Mouse (Mus musculus) ES-Bruce4 (cell line): ENCODE data around the gene Tecpr2. TPM values are rescaled to one million over a fixed set of nuclear protein-coding genes. Genes with fewer than 3 reads are reported as not detected.
A peak's percentile ranks its signal among the peaks of the same experiment; 100 is the strongest.

Source experiments
- H3K27ac ChIP-seq: 2 replicates; pipeline ENCODE4 v1.5.1; 2012; ENCODE audit warnings: low read length, inconsistent platforms; ENCODE audit not compliant: insufficient read depth
- H3K27me3 ChIP-seq: 2 replicates; pipeline ENCODE4 v1.6.1; 2012; ENCODE audit warnings: mild to moderate bottlenecking, low read length, inconsistent platforms; ENCODE audit not compliant: control insufficient read depth, poor library complexity, insufficient read depth, severe bottlenecking
- H3K36me3 ChIP-seq: 2 replicates; pipeline ENCODE4 v1.6.1; 2012; ENCODE audit warnings: inconsistent platforms, mild to moderate bottlenecking, low read length, moderate library complexity; ENCODE audit not compliant: control insufficient read depth, poor library complexity, insufficient read depth, severe bottlenecking
- H3K4me1 ChIP-seq: one replicate; pipeline ENCODE4 v1.8.1; 2011; ENCODE audit warnings: low read length; ENCODE audit not compliant: control insufficient read depth, insufficient read depth
- H3K4me3 ChIP-seq: 2 replicates; pipeline ENCODE4 v1.5.1; 2011; ENCODE audit warnings: low read depth, mild to moderate bottlenecking, low read length
- H3K9ac ChIP-seq: 2 replicates; pipeline ENCODE4 v1.6.1; 2012; ENCODE audit warnings: low read depth, mild to moderate bottlenecking, inconsistent platforms; ENCODE audit not compliant: poor library complexity, severe bottlenecking
- H3K9me3 ChIP-seq: replicated peaks from 2 replicates; pipeline ENCODE4 v1.6.1; 2012; ENCODE audit warnings: mild to moderate bottlenecking, low read length, inconsistent platforms; ENCODE audit not compliant: control insufficient read depth, poor library complexity, insufficient read depth, severe bottlenecking
- CTCF ChIP-seq: IDR thresholded peaks from one replicate; pipeline ENCODE4 v1.8.1; 2011; ENCODE audit warnings: low read depth, low read length
- EP300 ChIP-seq: IDR thresholded peaks from 2 replicates; pipeline ENCODE4 v1.6.1; 2011; ENCODE audit warnings: low read depth, low read length; ENCODE audit not compliant: insufficient read depth
- POLR2A ChIP-seq: IDR thresholded peaks from one replicate; pipeline ENCODE4 v1.8.1; 2011; ENCODE audit warnings: low read length; ENCODE audit not compliant: insufficient read depth
- polyA plus RNA-seq: library from polyadenylated mRNA; stranded (reverse); fragments of >200 nt; gene quantifications from 2 replicates; pipeline ENCODE4 v1.2.4, GENCODE M21; 2011; ENCODE audit warnings: low read depth; ENCODE audit not compliant: missing spikeins, insufficient read depth, insufficient read length

The Tecpr2 gene
- polyA plus RNA-seq, 1 experiment, result 7.3 TPM

DNA sequence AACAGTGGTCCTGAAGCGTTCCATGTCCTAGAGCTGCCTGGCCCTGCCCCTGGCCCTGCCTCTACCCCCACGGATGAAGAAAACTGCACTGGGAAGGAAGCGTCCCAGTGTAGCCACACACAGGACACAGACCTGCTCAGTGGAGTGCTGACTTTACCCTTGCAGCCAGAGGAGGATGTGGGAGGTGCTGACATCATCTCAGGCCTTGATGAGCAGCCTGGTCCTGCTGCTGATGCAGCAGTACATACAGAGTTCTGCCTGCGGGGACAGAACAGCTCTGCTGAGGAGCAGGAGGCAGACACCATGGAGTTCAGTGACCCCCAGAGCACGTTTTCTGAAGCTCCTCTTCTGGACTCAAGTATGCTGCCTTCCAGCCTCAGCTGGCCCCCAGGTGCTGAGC is 43.8 kb downstream of the Tecpr2 start:
- no peak overlapping the region for H3K9ac ChIP-seq
- H3K4me1 ChIP-seq, result no peaks in the 10 kb centered on the region
- no peaks in the 10 kb centered on the region for H3K27me3 ChIP-seq
- H3K27ac ChIP-seq, result no peak overlapping the region
- TF ChIP-seq CTCF, result no peak
- TF ChIP-seq EP300, result no peak
- no peak for TF ChIP-seq POLR2A
- H3K9me3 ChIP-seq, result no peaks in the 10 kb centered on the region
- H3K36me3 ChIP-seq, result no peaks in the 10 kb centered on the region; the same call in 1 of the 2 replicates
- H3K4me3 ChIP-seq, result no peak overlapping the region

DNA sequence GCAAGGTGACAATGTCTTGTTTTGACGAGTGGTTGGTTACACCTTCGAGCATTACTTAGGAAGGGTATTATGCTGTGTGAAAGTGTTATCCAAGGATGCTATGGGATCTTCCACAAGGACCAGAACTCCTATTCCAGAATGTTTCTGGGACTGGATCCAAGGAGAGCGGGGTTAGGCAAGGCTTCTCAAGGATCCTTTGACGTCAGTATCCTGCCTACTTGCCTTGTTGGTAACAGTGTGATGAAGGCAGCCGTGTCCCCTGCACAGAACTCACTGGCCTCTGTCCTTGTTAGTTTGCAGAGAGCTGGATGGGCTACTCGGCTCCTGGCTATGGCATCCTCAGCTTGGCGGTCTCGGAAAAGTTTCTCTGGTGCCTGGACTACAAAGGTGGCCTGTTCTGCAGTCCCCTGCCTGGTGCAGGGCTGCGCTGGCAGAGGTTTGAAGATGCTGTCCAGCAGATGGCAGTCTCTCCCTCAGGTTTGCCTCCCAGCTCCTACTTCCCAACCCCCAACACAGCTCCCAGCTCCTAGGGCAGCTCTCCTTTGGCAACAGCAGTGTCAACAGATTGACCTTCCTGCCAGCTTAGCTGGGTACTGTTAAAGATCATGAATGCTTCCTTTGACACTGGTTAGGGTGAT is 47.0 kb downstream of the Tecpr2 start:
- no peak overlapping the region for H3K9ac ChIP-seq
- H3K27ac ChIP-seq, result no peak overlapping the region
- no peaks in the 10 kb centered on the region for H3K4me1 ChIP-seq
- no peaks in the 10 kb centered on the region for H3K27me3 ChIP-seq
- TF ChIP-seq CTCF (peak; percentile 94), POLR2A (no peak), EP300 (peak; percentile 38; the same call in 1 of the 2 replicates)
- no peak overlapping the region for H3K4me3 ChIP-seq
- H3K36me3 ChIP-seq, result no peaks in the 10 kb centered on the region; the same call in 1 of the 2 replicates
- H3K9me3 ChIP-seq, result no peaks in the 10 kb centered on the region

DNA sequence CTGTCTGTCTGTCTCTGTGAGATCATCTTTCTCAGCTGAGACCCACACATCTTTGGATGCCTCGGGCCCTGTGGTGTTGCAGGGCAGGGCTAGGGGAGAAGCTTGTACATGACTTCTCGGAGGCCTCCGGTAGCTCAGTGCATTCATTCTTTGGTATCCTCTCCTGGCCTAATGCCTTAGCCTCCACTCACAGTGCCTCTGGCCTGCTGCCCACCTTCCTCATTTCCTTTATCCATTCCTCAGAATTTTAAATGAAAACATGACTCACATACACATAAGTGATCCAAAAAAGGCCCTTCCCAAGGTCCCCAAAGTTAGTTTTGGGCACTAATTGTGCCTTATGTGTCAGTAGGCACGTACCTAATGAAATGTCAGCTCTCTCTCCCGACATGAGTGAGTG is 48.4 kb downstream of the Tecpr2 start:
- H3K4me3 ChIP-seq, result no peak overlapping the region
- H3K4me1 ChIP-seq, result no peaks in the 10 kb centered on the region
- H3K27me3 ChIP-seq, result no peaks in the 10 kb centered on the region
- no peaks in the 10 kb centered on the region; the same call in 1 of the 2 replicates for H3K36me3 ChIP-seq
- no peak for TF ChIP-seq CTCF
- TF ChIP-seq EP300, result no peak
- no peak for TF ChIP-seq POLR2A
- H3K9ac ChIP-seq, result no peak overlapping the region
- H3K9me3 ChIP-seq, result no peaks in the 10 kb centered on the region
- no peak overlapping the region for H3K27ac ChIP-seq

DNA sequence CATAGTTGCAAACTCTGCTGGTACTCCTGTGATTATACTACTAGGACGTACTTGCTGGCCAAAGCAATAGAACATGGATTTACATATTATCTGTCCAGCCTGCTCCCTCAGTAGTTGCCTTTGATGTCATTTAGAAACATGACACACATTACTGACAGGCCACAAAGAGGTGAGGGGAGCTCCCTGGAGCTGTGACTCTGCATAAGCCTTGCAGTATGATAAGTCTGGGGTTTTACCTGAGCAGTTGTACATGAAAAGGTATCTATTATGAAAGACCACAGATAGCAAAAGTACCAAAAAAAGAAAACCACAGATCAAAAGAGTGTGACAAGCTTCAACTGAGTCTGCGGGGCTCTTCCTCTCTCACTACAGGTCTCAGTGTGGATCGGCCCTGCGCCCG is 50.3 kb downstream of the Tecpr2 start:
- H3K4me3 ChIP-seq, result no peak overlapping the region
- H3K27me3 ChIP-seq, result no peaks in the 10 kb centered on the region
- H3K9me3 ChIP-seq, result no peaks in the 10 kb centered on the region
- H3K4me1 ChIP-seq, result no peaks in the 10 kb centered on the region
- no peaks in the 10 kb centered on the region for H3K36me3 ChIP-seq
- no peak overlapping the region for H3K9ac ChIP-seq
- no peak for TF ChIP-seq POLR2A
- H3K27ac ChIP-seq, result no peak overlapping the region

DNA sequence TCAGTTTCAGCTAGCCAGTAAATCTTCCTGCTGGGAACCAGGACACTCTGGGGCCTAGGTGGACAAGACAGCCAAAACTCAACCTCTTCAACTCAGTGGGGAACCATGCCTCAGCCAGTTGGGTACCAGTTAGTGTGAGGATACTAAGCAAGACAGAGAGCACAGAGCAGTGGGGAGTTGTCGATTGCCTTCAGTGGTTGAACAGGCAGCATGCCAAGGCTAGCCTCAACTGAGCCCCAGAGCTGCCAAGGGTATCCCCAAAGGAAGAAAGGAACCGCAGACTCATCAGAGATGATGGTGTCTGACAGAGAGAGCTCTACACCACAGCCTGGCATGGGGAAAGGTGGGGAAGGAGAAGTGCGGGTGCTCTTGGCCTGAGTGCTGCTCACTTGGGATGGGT is 51.8 kb downstream of the Tecpr2 start:
- Histone ChIP-seq H3K27ac (no peak overlapping the region), H3K36me3 (no peaks in the 10 kb centered on the region), H3K9me3 (no peaks in the 10 kb centered on the region), H3K27me3 (no peaks in the 10 kb centered on the region), H3K4me3 (no peak overlapping the region), H3K9ac (no peak overlapping the region), H3K4me1 (no peaks in the 10 kb centered on the region)
- TF ChIP-seq EP300 (no peak), POLR2A (no peak), CTCF (no peak)

DNA sequence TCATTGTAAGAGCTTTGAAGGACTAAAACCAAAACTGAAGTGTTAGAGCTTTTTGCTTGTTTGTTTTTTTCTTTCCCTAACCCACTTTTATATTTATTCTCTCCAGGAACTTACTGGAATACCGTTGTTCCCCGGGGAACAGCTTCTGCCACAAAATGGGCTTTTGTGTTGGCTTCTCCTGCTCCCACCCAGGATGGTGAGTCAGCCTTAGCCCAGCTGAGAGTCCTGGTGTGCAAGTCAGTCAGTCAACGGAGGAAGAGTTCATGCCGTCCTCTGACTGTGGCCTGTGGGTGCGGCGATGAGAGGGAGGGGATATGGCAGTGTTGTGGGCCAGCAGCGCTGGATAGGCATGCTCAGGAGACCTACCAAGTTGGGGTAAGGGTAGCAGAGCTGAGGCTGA is 57.2 kb downstream of the Tecpr2 start:
- no peaks in the 10 kb centered on the region for H3K4me1 ChIP-seq
- H3K27me3 ChIP-seq, result no peaks in the 10 kb centered on the region
- H3K9ac ChIP-seq, result no peak overlapping the region
- no peak for TF ChIP-seq CTCF
- TF ChIP-seq POLR2A, result no peak
- TF ChIP-seq EP300, result no peak
- H3K36me3 ChIP-seq, result no peaks in the 10 kb centered on the region
- H3K4me3 ChIP-seq, result no peak overlapping the region
- H3K27ac ChIP-seq, result no peak overlapping the region
- H3K9me3 ChIP-seq, result no peaks in the 10 kb centered on the region
